Mouse (Mus musculus) forebrain, embryonic 16.5 days (tissue): ENCODE data around the gene Hspb7. TPM values are rescaled to one million over a fixed set of nuclear protein-coding genes. Genes with fewer than 3 reads are reported as not detected.
A peak's percentile ranks its signal among the peaks of the same experiment; 100 is the strongest.

Experiments used
- ATAC-seq: fragments of 200-750 bp; cut with Nextera tagmentation; 2 replicates; pipeline ENCODE4 v1.8.0; 2017; ENCODE audit warnings: mild to moderate bottlenecking, moderate library complexity
- H3K27ac ChIP-seq: fragments of 300-500 bp; sonication (generic); 2 replicates; pipeline ENCODE4 v1.5.1; 2014; ENCODE audit warnings: low read length, control low read depth
- H3K27me3 ChIP-seq: fragments of 300-500 bp; sonication (generic); replicated peaks from 2 replicates; pipeline ENCODE4 v1.6.1; 2014; ENCODE audit warnings: low read length; ENCODE audit not compliant: control insufficient read depth, insufficient read depth
- H3K36me3 ChIP-seq: fragments of 300-500 bp; sonication (generic); 2 replicates; pipeline ENCODE4 v1.6.1; 2014; ENCODE audit not compliant: control insufficient read depth, insufficient read depth
- H3K4me1 ChIP-seq: fragments of 300-500 bp; sonication (generic); replicated peaks from 2 replicates; pipeline ENCODE4 v1.6.1; 2014; ENCODE audit warnings: low read length; ENCODE audit not compliant: control insufficient read depth, insufficient read depth
- H3K4me2 ChIP-seq: fragments of 300-500 bp; sonication (generic); 2 replicates; pipeline ENCODE4 v1.6.1; 2014; ENCODE audit warnings: mild to moderate bottlenecking, low read length, control low read depth
- H3K4me3 ChIP-seq: fragments of 300-500 bp; sonication (generic); replicated peaks from 2 replicates; pipeline ENCODE4 v1.5.1; 2014; ENCODE audit warnings: mild to moderate bottlenecking, low read length, control low read depth
- H3K9ac ChIP-seq: fragments of 300-500 bp; sonication (generic); replicated peaks from 2 replicates; pipeline ENCODE4 v1.6.1; 2014; ENCODE audit warnings: low read depth, low read length, control low read depth
- H3K9me3 ChIP-seq: fragments of 300-500 bp; sonication (generic); 2 replicates; pipeline ENCODE4 v1.6.1; 2016; ENCODE audit warnings: low read length; ENCODE audit not compliant: control insufficient read depth
- WGBS: fragments of 180-500 bp; shearing (Covaris S2); extraction: QIAGEN DNeasy Blood & Tissue Kit; methylation state at CpG from one replicate; pipeline ENCODE4 v1.1.7; 2014; 5-methylcytosine and 5-hydroxymethylcytosine counted together
- polyA plus RNA-seq: library from polyadenylated mRNA; unstranded; fragments of >200 nt; fragmentation: Nextera tagmentation; extraction: Ambion mirVana; gene quantifications from 2 replicates; pipeline ENCODE4 v1.2.1, GENCODE M21; 2015

Gene Hspb7
- not detected in 2 replicates for polyA plus RNA-seq

DNA sequence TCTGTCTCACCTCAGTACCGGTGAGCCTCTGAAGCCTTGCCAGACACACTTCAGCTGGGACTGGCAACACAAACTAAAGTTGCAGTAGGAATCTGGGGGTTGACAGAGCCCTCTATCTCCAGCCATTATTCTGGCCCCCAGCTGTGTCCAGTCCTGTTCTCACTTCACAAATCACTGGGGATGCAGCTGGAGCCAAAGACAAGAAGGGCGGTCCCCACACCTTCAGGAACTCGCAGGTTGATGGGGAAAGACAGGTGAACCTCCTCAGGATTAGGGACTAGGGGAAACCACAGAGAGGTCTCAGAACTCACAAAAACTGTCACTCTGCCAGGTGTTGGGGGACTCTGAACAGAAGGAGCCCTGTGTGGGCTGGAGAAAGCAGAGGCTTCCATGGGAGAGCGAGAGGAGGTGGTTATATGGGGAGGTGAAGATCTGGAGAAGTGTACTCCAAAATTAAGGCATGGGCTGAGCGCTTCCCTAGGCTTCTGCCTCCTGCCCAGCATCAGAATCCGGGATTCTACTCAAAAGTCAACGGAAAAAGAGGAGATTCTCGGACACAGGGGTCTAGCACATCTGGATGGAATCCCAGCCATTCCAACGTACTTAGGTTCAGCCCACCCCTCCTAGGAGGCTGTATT, at the start of gene Hspb7:
TSS of gene Hspb7 (plus strand) at position 588 of the 638 bp plus-strand sequence.
- Histone ChIP-seq H3K9ac (no peak within 1 kb of the TSS), H3K4me1 (peaks cover 2% of the 10 kb centered on the region), H3K4me2 (no peak within 1 kb of the TSS), H3K36me3 (no peaks in the 10 kb centered on the region), H3K27me3 (no peaks in the 10 kb centered on the region), H3K9me3 (no peaks in the 10 kb centered on the region), H3K27ac (no peak within 1 kb of the TSS), H3K4me3 (no peak within 1 kb of the TSS)
- ATAC-seq: no peak
- 67% methylated on average over 9 of the region's 9 CpGs for WGBS

DNA sequence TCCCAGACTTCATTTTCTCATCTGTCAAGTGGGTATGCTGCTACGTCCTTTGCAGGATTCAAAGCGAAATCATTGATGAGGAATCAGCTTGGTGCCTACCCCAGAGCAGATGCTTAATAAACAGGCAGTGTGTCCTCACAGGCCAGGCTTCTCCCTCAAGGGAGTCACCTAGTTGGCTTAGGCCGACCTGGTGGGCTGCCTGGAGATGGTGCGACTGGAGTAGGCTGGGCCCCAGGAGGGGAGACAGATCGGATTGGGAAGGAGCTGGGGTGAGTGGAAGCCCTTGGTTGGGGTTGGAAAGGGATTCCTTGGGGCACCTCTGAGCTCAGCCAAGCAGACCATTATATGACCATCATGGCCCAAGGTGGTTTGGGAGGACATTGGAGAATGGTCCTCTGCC, 48.2 kb upstream of the Hspb7 start:
- no peak overlapping the region for H3K4me3 ChIP-seq
- no peak for ATAC-seq
- no peak overlapping the region for H3K9ac ChIP-seq
- H3K4me1 ChIP-seq: peaks cover 8% of the 10 kb centered on the region
- H3K4me2 ChIP-seq: no peak overlapping the region
- 92% methylated on average over 5 of the region's 5 CpGs for WGBS
- no peak overlapping the region for H3K27ac ChIP-seq
- no peaks in the 10 kb centered on the region for H3K9me3 ChIP-seq
- no peaks in the 10 kb centered on the region for H3K27me3 ChIP-seq
- no peaks in the 10 kb centered on the region for H3K36me3 ChIP-seq

DNA sequence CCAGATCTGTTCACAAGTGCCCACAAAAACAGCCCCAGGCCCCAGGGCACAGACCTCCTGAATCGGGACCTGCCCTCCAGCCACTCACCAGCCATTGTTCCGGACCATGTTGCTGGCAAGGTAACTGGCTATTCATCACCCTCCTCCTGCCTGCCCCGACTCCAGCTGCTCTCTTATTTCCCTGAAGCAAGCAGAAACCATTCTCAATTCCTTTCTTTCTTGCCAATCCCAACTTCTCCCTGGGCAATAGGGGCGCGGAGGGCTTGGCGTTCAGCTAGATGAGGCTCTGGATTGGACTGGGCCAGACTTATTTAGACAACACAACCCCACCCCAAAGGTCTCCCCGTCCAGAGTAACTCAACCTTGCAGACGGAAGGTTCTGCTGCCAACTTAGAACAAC, 40.9 kb upstream of the Hspb7 start:
- 46% methylated on average over 8 of the region's 8 CpGs for WGBS
- Histone ChIP-seq H3K27me3 (peaks cover 19% of the 10 kb centered on the region), H3K4me1 (peaks cover 7% of the 10 kb centered on the region), H3K27ac (no peak overlapping the region), H3K4me3 (no peak overlapping the region), H3K36me3 (no peaks in the 10 kb centered on the region), H3K4me2 (no peak overlapping the region), H3K9me3 (no peaks in the 10 kb centered on the region), H3K9ac (no peak overlapping the region)
- ATAC-seq: no peak

DNA sequence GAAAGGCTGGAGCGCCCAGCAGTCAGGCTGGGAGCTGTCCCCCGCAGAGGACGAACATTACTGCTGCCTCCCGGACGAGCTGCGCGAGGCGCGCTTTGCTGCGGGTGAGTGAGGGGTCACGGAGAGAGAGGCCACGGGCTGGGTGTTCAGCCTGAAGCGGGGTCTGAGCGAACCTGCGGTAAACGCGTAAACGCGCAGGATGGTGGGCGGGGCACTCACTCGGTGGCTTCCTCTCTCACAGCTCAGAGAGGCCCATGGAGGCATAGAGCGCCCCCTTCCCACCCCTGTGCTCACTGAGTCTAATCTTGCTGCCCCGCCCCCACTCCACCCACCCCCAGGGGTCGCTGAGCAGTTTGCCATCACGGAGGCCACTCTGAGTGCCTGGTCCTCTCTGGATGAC, 38.2 kb upstream of the Hspb7 start:
- peak; percentile 70 for ATAC-seq
- WGBS: 2% methylated on average over 25 of the region's 25 CpGs
- Histone ChIP-seq H3K4me3 (peak overlapping the region; percentile 41), H3K27ac (no peak overlapping the region), H3K9me3 (no peaks in the 10 kb centered on the region), H3K4me1 (peaks cover 7% of the 10 kb centered on the region), H3K27me3 (peaks cover 19% of the 10 kb centered on the region), H3K4me2 (peak overlapping the region; percentile 67), H3K36me3 (no peaks in the 10 kb centered on the region), H3K9ac (peak overlapping the region; percentile 47; the same call in 1 of the 2 replicates)

DNA sequence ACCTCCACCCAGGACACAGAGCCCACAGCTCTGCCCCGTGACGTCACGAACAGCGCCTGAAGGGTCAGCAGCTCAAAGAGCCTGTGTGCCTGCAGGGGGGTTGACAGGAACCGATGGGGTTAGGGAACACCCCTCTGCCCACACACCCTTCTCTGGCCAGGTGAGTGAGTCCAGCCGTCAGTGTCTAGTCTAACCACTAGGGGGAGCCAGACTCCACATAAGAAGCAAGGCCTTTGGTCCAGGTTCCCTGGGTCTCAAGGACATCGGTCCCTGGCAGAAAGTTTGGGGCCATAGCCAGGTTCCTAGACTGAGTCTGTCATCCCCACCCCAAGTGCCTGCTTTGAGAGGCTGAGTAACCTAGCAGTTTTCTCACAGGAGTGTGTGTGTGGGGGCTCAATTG, 35.3 kb upstream of the Hspb7 start:
- H3K9me3 ChIP-seq: no peaks in the 10 kb centered on the region
- H3K36me3 ChIP-seq: no peaks in the 10 kb centered on the region
- 0% methylated on average over 7 of the region's 7 CpGs for WGBS
- H3K4me2 ChIP-seq: no peak overlapping the region
- no peak overlapping the region for H3K4me3 ChIP-seq
- H3K4me1 ChIP-seq: peaks cover 7% of the 10 kb centered on the region
- peaks cover 19% of the 10 kb centered on the region for H3K27me3 ChIP-seq
- H3K27ac ChIP-seq: no peak overlapping the region
- ATAC-seq: no peak
- H3K9ac ChIP-seq: no peak overlapping the region

DNA sequence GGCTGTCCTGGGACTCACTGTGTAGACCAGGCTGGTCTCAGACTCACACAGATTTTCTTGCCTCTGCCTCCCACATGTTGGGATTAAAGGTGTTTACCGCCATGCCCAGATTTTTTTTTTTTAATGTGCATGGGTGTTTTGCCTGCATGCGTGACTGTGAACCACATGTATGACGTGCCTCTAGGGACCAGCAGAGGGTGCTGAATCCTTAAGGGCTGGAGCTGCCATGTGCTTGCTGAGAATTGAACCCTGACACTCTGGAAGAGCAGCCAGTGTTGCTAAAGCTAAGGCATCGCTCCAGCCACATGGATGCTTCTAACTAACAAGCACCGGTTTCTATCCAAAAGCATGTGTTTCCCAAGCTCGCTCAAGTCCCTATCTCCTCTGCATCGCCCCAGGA, 34.4 kb upstream of the Hspb7 start:
- no peaks in the 10 kb centered on the region for H3K9me3 ChIP-seq
- no peak overlapping the region for H3K27ac ChIP-seq
- H3K4me3 ChIP-seq: no peak overlapping the region
- peaks cover 19% of the 10 kb centered on the region for H3K27me3 ChIP-seq
- H3K36me3 ChIP-seq: no peaks in the 10 kb centered on the region
- no peak overlapping the region for H3K9ac ChIP-seq
- H3K4me2 ChIP-seq: no peak overlapping the region
- WGBS: 71% methylated on average over 7 of the region's 7 CpGs
- ATAC-seq: no peak
- H3K4me1 ChIP-seq: peaks cover 7% of the 10 kb centered on the region

DNA sequence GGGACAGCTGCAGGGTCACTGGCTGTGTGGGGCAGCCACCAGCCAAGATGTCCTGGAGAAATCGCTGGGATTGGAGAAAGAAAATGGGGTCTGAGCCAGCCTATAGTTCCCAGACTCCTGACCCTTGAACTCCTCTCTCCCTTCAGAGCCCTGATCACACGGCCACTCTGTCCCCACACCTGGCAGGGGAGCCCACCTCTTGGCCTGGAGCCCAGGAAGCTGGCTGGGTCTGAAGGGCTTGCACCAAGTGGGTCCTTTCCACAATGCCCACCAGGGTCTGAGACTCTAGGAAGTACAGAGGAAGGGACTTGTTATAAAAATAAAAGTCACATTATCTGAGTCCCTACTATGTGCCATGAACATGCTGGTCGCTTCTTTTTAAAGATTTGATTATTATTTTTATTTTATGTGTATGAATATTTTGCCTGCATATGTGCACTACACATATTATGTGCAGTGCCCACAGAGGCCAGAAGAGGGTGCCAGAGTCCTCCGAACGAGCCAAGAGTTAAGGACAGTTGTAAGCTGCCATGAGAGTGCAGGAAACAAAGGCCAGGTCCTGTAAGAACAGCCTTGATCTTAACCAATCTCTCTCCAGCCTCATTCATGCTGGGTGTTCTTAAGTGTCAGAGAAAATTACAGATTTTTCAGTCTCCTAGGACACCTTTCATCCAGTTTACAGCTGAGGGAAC, 33.3 kb upstream of the Hspb7 start:
- no peaks in the 10 kb centered on the region for H3K9me3 ChIP-seq
- 20% methylated on average over 5 of the region's 5 CpGs for WGBS
- no peak overlapping the region for H3K9ac ChIP-seq
- no peak overlapping the region for H3K4me2 ChIP-seq
- no peaks in the 10 kb centered on the region for H3K36me3 ChIP-seq
- ATAC-seq: 0 out of 2 replicates have a peak, but pooled peaks have one; percentile 29
- no peak overlapping the region for H3K4me3 ChIP-seq
- peaks cover 6% of the 10 kb centered on the region for H3K4me1 ChIP-seq
- peaks cover 18% of the 10 kb centered on the region for H3K27me3 ChIP-seq
- no peak overlapping the region for H3K27ac ChIP-seq

DNA sequence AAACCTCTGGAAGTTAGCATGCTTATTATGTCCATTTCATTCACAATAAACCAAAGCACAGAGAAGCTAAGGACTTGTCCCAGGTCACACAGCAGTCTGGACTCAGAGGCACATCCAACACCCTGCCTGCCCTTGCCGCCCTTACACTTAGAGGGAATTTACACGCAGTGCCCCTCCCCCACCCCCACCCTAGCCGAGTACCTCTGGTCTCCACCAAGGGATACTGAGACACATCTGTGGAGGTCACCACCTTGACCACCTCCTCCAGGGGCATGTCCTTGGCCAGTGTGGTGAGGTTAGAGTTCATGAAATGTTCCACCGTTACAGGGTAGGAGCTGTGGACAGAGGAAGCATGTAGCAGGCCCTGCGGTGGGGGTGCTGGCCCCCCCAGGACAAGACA, 32.6 kb upstream of the Hspb7 start:
- H3K36me3 ChIP-seq: no peaks in the 10 kb centered on the region
- WGBS: 64% methylated on average over 5 of the region's 5 CpGs
- peaks cover 17% of the 10 kb centered on the region for H3K27me3 ChIP-seq
- no peak overlapping the region for H3K27ac ChIP-seq
- H3K9me3 ChIP-seq: no peaks in the 10 kb centered on the region
- no peak overlapping the region for H3K4me2 ChIP-seq
- no peak overlapping the region for H3K9ac ChIP-seq
- ATAC-seq: no peak
- no peak overlapping the region for H3K4me3 ChIP-seq
- no peaks in the 10 kb centered on the region for H3K4me1 ChIP-seq

DNA sequence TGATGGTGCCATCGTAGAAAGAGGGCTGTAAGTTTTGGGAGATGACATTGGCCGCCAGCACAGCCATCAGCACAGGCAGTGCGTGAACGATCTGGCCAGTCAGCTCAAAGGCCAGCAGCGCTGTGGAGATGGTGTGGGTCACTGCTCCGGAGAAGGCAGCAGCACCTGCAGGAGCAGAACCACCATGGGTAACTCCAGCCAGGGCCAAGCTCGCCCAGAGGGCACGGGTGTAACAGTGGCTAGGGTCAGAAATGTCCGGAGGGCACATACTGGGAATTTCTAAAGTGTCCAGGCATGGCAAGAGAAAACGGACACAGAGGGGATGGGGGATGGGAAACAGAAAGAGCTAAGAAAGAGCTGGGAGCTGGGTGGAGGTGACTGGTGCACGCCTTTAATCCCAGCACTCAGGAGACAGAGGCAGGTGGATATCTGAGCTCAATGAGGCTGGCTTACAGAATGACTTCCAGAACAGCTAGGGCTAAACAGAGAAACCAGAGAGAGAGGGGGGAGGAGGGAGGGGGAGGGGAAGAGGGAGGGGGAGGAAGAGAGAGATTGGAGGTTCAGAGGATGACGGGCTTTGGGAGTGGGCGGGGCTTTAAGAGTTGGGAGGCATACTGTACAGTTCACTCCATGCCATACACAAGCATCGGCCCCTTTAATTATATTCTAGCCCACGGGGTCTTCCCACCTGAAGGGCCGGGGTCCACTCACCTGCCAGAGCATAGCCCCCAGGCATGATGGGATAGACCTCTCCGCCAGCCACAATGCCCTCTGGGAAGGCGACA, 31.0 kb upstream of the Hspb7 start:
- no peaks in the 10 kb centered on the region for H3K4me1 ChIP-seq
- no peak for ATAC-seq
- no peaks in the 10 kb centered on the region for H3K9me3 ChIP-seq
- no peak overlapping the region for H3K4me2 ChIP-seq
- no peak overlapping the region for H3K4me3 ChIP-seq
- H3K36me3 ChIP-seq: no peaks in the 10 kb centered on the region
- H3K27ac ChIP-seq: no peak overlapping the region
- H3K27me3 ChIP-seq: peaks cover under 1% of the 10 kb centered on the region
- 74% methylated on average over 18 of the region's 18 CpGs for WGBS
- H3K9ac ChIP-seq: no peak overlapping the region
